Mouse (Mus musculus) ES-Bruce4 (cell line): ENCODE results near the gene Taok1. TPM values are rescaled to one million over a fixed set of nuclear protein-coding genes. Genes with fewer than 3 reads are reported as not detected.

Experiments used
- H3K27ac ChIP-seq: 2 replicates; pipeline ENCODE4 v1.5.1; 2012; ENCODE audit warnings: low read length, inconsistent platforms; ENCODE audit not compliant: insufficient read depth
- H3K27me3 ChIP-seq: 2 replicates; pipeline ENCODE4 v1.6.1; 2012; ENCODE audit warnings: mild to moderate bottlenecking, low read length, inconsistent platforms; ENCODE audit not compliant: control insufficient read depth, poor library complexity, insufficient read depth, severe bottlenecking
- H3K36me3 ChIP-seq: 2 replicates; pipeline ENCODE4 v1.6.1; 2012; ENCODE audit warnings: inconsistent platforms, mild to moderate bottlenecking, low read length, moderate library complexity; ENCODE audit not compliant: control insufficient read depth, poor library complexity, insufficient read depth, severe bottlenecking
- H3K4me1 ChIP-seq: one replicate; pipeline ENCODE4 v1.8.1; 2011; ENCODE audit warnings: low read length; ENCODE audit not compliant: control insufficient read depth, insufficient read depth
- H3K4me3 ChIP-seq: 2 replicates; pipeline ENCODE4 v1.5.1; 2011; ENCODE audit warnings: low read depth, mild to moderate bottlenecking, low read length
- H3K9ac ChIP-seq: 2 replicates; pipeline ENCODE4 v1.6.1; 2012; ENCODE audit warnings: low read depth, mild to moderate bottlenecking, inconsistent platforms; ENCODE audit not compliant: poor library complexity, severe bottlenecking
- H3K9me3 ChIP-seq: replicated peaks from 2 replicates; pipeline ENCODE4 v1.6.1; 2012; ENCODE audit warnings: mild to moderate bottlenecking, low read length, inconsistent platforms; ENCODE audit not compliant: control insufficient read depth, poor library complexity, insufficient read depth, severe bottlenecking
- CTCF ChIP-seq: IDR thresholded peaks from one replicate; pipeline ENCODE4 v1.8.1; 2011; ENCODE audit warnings: low read depth, low read length
- EP300 ChIP-seq: IDR thresholded peaks from 2 replicates; pipeline ENCODE4 v1.6.1; 2011; ENCODE audit warnings: low read depth, low read length; ENCODE audit not compliant: insufficient read depth
- POLR2A ChIP-seq: IDR thresholded peaks from one replicate; pipeline ENCODE4 v1.8.1; 2011; ENCODE audit warnings: low read length; ENCODE audit not compliant: insufficient read depth
- polyA plus RNA-seq: library from polyadenylated mRNA; stranded (reverse); fragments of >200 nt; gene quantifications from 2 replicates; pipeline ENCODE4 v1.2.4, GENCODE M21; 2011; ENCODE audit warnings: low read depth; ENCODE audit not compliant: missing spikeins, insufficient read depth, insufficient read length

Gene Taok1
- polyA plus RNA-seq, 1 experiment, result 50.5 TPM

DNA sequence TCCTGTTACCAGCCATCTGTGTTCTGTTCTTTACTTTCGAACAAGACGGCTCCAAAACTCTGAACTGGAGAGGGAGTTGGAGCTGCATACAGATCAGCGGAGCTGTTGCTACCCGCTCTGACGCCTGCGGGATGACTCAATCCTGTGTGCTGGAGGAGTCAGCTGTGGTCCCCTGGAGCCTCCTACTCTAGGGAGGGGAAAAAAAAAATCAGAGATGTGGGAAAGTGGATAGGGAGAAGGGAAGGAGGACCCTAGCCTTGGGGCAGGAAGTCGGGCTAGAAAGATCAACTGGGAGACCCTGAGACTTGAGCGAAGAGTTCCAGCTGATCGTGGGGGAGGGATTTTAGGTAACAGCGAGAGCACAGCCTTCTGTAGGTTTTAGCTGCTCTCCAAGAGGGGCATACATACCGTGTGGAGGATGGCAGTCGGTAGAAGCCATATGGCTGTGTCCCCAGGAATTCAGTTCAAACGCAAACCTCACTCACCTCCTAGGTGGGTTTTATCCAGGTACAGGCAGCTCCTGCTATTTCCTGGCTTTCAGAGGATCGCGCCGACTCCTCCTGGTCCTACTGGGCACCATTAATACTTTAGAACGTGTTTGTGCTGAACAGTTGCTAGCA, 16.9 kb upstream of the Taok1 start:
- Histone ChIP-seq H3K4me3 (peak overlapping the region; percentile 40), H3K27ac (no peak overlapping the region), H3K9ac (0 out of 2 replicates have a peak overlapping the region, but pooled peaks have one; percentile 39), H3K36me3 (no peaks in the 10 kb centered on the region), H3K27me3 (no peaks in the 10 kb centered on the region), H3K4me1 (no peaks in the 10 kb centered on the region), H3K9me3 (no peaks in the 10 kb centered on the region)
- TF ChIP-seq POLR2A, result no peak
- TF ChIP-seq EP300, result no peak
- TF ChIP-seq CTCF, result no peak

GRCm38 (mm10) chr11:77624002-77624401, 16.4 kb upstream of the Taok1 start:
- H3K27ac ChIP-seq, result no peak overlapping the region
- H3K4me1 ChIP-seq, result no peaks in the 10 kb centered on the region
- no peaks in the 10 kb centered on the region for H3K27me3 ChIP-seq
- no peaks in the 10 kb centered on the region for H3K36me3 ChIP-seq
- TF ChIP-seq CTCF, result no peak
- no peak for TF ChIP-seq POLR2A
- no peak for TF ChIP-seq EP300
- H3K9me3 ChIP-seq, result no peaks in the 10 kb centered on the region
- H3K9ac ChIP-seq, result 0 out of 2 replicates have a peak overlapping the region, but pooled peaks have one; percentile 39
- no peak overlapping the region for H3K4me3 ChIP-seq

- Histone ChIP-seq H3K9ac (no peak overlapping the region), H3K27ac (no peak overlapping the region), H3K27me3 (no peaks in the 10 kb centered on the region), H3K9me3 (no peaks in the 10 kb centered on the region), H3K4me3 (no peak overlapping the region), H3K4me1 (no peaks in the 10 kb centered on the region), H3K36me3 (no peaks in the 10 kb centered on the region)
- TF ChIP-seq CTCF (no peak), POLR2A (no peak), EP300 (no peak)
Measured at GRCm38 (mm10) chr11:77621902-77622535, 14.4 kb upstream of the Taok1 start.

- Histone ChIP-seq H3K27ac (no peak overlapping the region), H3K27me3 (no peaks in the 10 kb centered on the region), H3K4me1 (no peaks in the 10 kb centered on the region), H3K4me3 (no peak overlapping the region), H3K36me3 (no peaks in the 10 kb centered on the region), H3K9ac (no peak overlapping the region), H3K9me3 (no peaks in the 10 kb centered on the region)
- TF ChIP-seq POLR2A (no peak), EP300 (no peak), CTCF (no peak)
Measured at GRCm38 (mm10) chr11:77615084-77615624, 7.5 kb upstream of the Taok1 start.

- Histone ChIP-seq H3K4me1 (peaks cover 1% of the 10 kb centered on the region), H3K27ac (peak overlapping the region; percentile 80), H3K9me3 (no peaks in the 10 kb centered on the region), H3K4me3 (peak overlapping the region; percentile 92), H3K27me3 (no peaks in the 10 kb centered on the region), H3K9ac (peak overlapping the region; percentile 98), H3K36me3 (peaks cover 7% of the 10 kb centered on the region; the same call in 1 of the 2 replicates)
- TF ChIP-seq POLR2A (no peak), EP300 (no peak), CTCF (no peak)
Measured at GRCm38 (mm10) chr11:77606835-77607537, 629 bp downstream of the Taok1 start.

DNA sequence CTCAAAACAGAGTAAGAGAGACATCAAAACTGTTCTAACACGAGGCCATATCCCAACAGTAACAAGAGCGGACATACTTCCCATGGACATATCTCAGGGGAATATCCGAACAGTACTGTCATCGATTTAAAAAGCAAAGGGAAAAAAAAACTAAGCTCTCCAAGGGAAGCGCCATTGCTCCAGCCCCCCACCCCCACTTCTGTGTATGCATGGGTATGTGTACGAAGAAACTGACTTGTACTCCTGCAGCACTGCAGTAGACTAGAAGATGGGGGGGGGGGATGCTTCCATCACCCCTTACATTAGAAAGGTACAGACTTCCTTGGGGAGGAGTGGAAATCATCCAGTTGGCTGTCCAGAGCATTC, 1.2 kb downstream of the Taok1 start:
- Histone ChIP-seq H3K9ac (peak overlapping the region; percentile 98), H3K27ac (peak overlapping the region; percentile 80), H3K36me3 (peaks cover 7% of the 10 kb centered on the region; the same call in 1 of the 2 replicates), H3K9me3 (no peaks in the 10 kb centered on the region), H3K27me3 (no peaks in the 10 kb centered on the region), H3K4me1 (peaks cover 1% of the 10 kb centered on the region), H3K4me3 (peak overlapping the region; percentile 92)
- TF ChIP-seq CTCF (no peak), POLR2A (no peak), EP300 (no peak)
